Mouse (Mus musculus): ENCODE measurements at regions not wholly inside any gene's neighbourhood (a gene's known extent, or its start where the extent isn't known, plus 50 kb on each side); places are given as distances from the start of the nearest gene placed in this dataset.

GRCm38 (mm10) chr16:31553361-31554146 lies 109.7 kb upstream of the Dlg1 start:
- no peak for TF ChIP-seq GATA1 (IDR thresholded peaks at IDR 0.05; ENCODE audit: borderline replicate concordance, low read length)
- no peak for TF ChIP-seq CTCF (IDR thresholded peaks at IDR 0.05; ENCODE audit: low read depth, low read length)
- TF ChIP-seq TAL1 (conservative IDR thresholded peaks at IDR 0.05; ENCODE audit: low read depth, low read length): no peak

Measured in G1E (cell line).